ENCODE assay signal across 8 mouse cellular contexts in genomic region chr9:124281448-124281791, GRCm38 (mm10). TPM values are rescaled to one million over a fixed set of nuclear protein-coding genes. Genes with fewer than 3 reads are reported as not detected.
DNase-seq lines count a peak whose midpoint lies in the region; ATAC-seq and TF ChIP-seq lines count a peak whose summit lies in the region.

No protein-coding gene starts in this region.

- H3K36me3 ChIP-seq in heart, embryonic 14.5 days (ENCODE audit: control insufficient read depth, insufficient read depth, low read length), result peaks cover 13% of the 10 kb centered on the region
- H3K36me3 ChIP-seq in MEL (ENCODE audit: control insufficient read depth in 1 of 2, insufficient read depth in 2 of 2, low read length in 2 of 2), result peaks cover 0 to 26% of the 10 kb centered on the region in 2 experiments; a peak in 2 of 4 replicates
- H3K36me3 ChIP-seq in heart, postnatal 0 days (replicated peaks; ENCODE audit: control insufficient read depth, insufficient read depth, low read length), result no peaks in the 10 kb centered on the region
- peaks cover 18% of the 10 kb centered on the region for H3K36me3 ChIP-seq in midbrain, embryonic 12.5 days

- DNase-seq in heart, postnatal 4 days, result no peak
- peak; percentile 58 for DNase-seq in MEL (ENCODE audit: low read depth, low spot score)
- DNase-seq in heart, postnatal 0 days (ENCODE audit: low spot score), result no peak
- DNase-seq in left cerebral cortex, adult 8-10 months (ENCODE audit: low spot score in 2 of 2), result no peak
- no peak for DNase-seq in right cerebral cortex, adult 2 months (ENCODE audit: low spot score in 2 of 2)
- DNase-seq in yolk sac, embryonic 10.5 days (ENCODE audit: low spot score), result no peak

- peaks cover 5% of the 10 kb centered on the region; the same call in 1 of the 2 replicates for H3K9me3 ChIP-seq in heart, embryonic 14.5 days (ENCODE audit: control insufficient read depth, low read length)
- no peaks in the 10 kb centered on the region for H3K9me3 ChIP-seq in MEL (replicated peaks; ENCODE audit: insufficient read depth, low read length)
- H3K9me3 ChIP-seq in heart, postnatal 0 days (replicated peaks; ENCODE audit: control insufficient read depth, low read length), result no peaks in the 10 kb centered on the region
- H3K9me3 ChIP-seq in midbrain, embryonic 12.5 days, result no peaks in the 10 kb centered on the region

- H3K9ac ChIP-seq in heart, embryonic 14.5 days (ENCODE audit: low read length), result peak overlapping the region; percentile 79
- peak overlapping the region; percentile 74 for H3K9ac ChIP-seq in MEL (ENCODE audit: control insufficient read depth, low read depth, low read length, poor library complexity, severe bottlenecking)
- H3K9ac ChIP-seq in heart, postnatal 0 days (replicated peaks; ENCODE audit: low read depth, low read length), result peak overlapping the region; percentile 74
- peak overlapping the region; percentile 69 for H3K9ac ChIP-seq in midbrain, embryonic 12.5 days (replicated peaks)

- H3K4me2 ChIP-seq in heart, embryonic 14.5 days (ENCODE audit: low read length), result peak overlapping the region; percentile 83
- H3K4me2 ChIP-seq in heart, postnatal 0 days (ENCODE audit: low read depth, low read length), result peak overlapping the region; percentile 72
- peak overlapping the region; percentile 58 for H3K4me2 ChIP-seq in midbrain, embryonic 12.5 days (replicated peaks)

- peaks cover 21% of the 10 kb centered on the region for H3K79me2 ChIP-seq in MEL (ENCODE audit: control insufficient read depth, insufficient read depth, low read length, poor library complexity)

- H3K27me3 ChIP-seq in heart, embryonic 14.5 days (ENCODE audit: control insufficient read depth, insufficient read depth, low read length), result no peaks in the 10 kb centered on the region
- no peaks in the 10 kb centered on the region for H3K27me3 ChIP-seq in MEL (ENCODE audit: control insufficient read depth in 1 of 2, insufficient read depth in 2 of 2, low read length in 2 of 2)
- H3K27me3 ChIP-seq in heart, postnatal 0 days (ENCODE audit: control insufficient read depth, insufficient read depth, low read length), result no peaks in the 10 kb centered on the region
- no peaks in the 10 kb centered on the region for H3K27me3 ChIP-seq in midbrain, embryonic 12.5 days

- peak overlapping the region; percentile 84 to 92; a peak in 3 of 4 replicates for H3K27ac ChIP-seq in heart, embryonic 14.5 days (replicated peaks in 1 of 2; ENCODE audit: control insufficient read depth in 1 of 2, insufficient read depth in 1 of 2, low read depth in 2 of 2, low read length in 2 of 2)
- H3K27ac ChIP-seq in MEL (ENCODE audit: control insufficient read depth, low read depth, low read length), result peak overlapping the region; percentile 87
- peak overlapping the region; percentile 86 for H3K27ac ChIP-seq in heart, postnatal 0 days (ENCODE audit: low read depth)
- no peak overlapping the region for H3K27ac ChIP-seq in midbrain, embryonic 12.5 days (replicated peaks)

- TF ChIP-seq RAD21 in MEL (IDR thresholded peaks at IDR 0.05; ENCODE audit: low read depth, low read length), result no peak

- 7% methylated on average over 1 of the region's 1 CpGs for WGBS in heart, embryonic 14.5 days
- WGBS in heart, postnatal 0 days, result 5% methylated on average over 1 of the region's 1 CpGs
- WGBS in midbrain, embryonic 12.5 days, result 16% methylated on average over 1 of the region's 1 CpGs

- TF ChIP-seq CTCF in MEL (IDR thresholded peaks at IDR 0.05 in 2 of 3, conservative IDR thresholded peaks at IDR 0.05 in 1 of 3; ENCODE audit: control insufficient read depth in 1 of 3, insufficient read depth in 1 of 3, low read depth in 2 of 3, low read length in 3 of 3, poor library complexity in 1 of 3, severe bottlenecking in 1 of 3), result no peak
- no peak for TF ChIP-seq CTCF in heart, postnatal 0 days (IDR thresholded peaks at IDR 0.05; ENCODE audit: low read depth)

- peaks cover 6 to 18% of the 10 kb centered on the region in 2 experiments for H3K4me1 ChIP-seq in heart, embryonic 14.5 days (ENCODE audit: control insufficient read depth in 2 of 2, insufficient read depth in 2 of 2, low read length in 2 of 2)
- H3K4me1 ChIP-seq in MEL (ENCODE audit: control insufficient read depth in 1 of 2, insufficient read depth in 2 of 2, low read length in 2 of 2), result peaks cover 7 to 26% of the 10 kb centered on the region in 2 experiments
- 0 out of 2 replicates have a peak, but pooled peaks cover 11% of the 10 kb centered on the region for H3K4me1 ChIP-seq in heart, postnatal 0 days (ENCODE audit: control insufficient read depth, insufficient read depth)
- peaks cover 8% of the 10 kb centered on the region for H3K4me1 ChIP-seq in midbrain, embryonic 12.5 days

- no peak for TF ChIP-seq EP300 in MEL (IDR thresholded peaks at IDR 0.05; ENCODE audit: low read depth in 1 of 2, low read length in 2 of 2)
- no peak for TF ChIP-seq EP300 in heart, postnatal 0 days (IDR thresholded peaks at IDR 0.05; ENCODE audit: low read depth)

- ATAC-seq in heart, embryonic 14.5 days (ENCODE audit: insufficient number of reproducible peaks, insufficient read depth, low FRiP score, low read depth), result no peak
- no peak for ATAC-seq in heart, postnatal 0 days (ENCODE audit: insufficient read depth, low read depth)
- no peak for ATAC-seq in midbrain, embryonic 12.5 days (ENCODE audit: low FRiP score, low read depth)

- TF ChIP-seq POLR2A in MEL (IDR thresholded peaks at IDR 0.05; ENCODE audit: control insufficient read depth in 1 of 2, insufficient read depth in 1 of 2, low read depth in 1 of 2, low read length in 2 of 2, poor library complexity in 1 of 2), result no peak

- peak overlapping the region; percentile 74 to 94 for H3K4me3 ChIP-seq in heart, embryonic 14.5 days (ENCODE audit: control insufficient read depth in 1 of 2, insufficient read depth in 1 of 2, low read depth in 1 of 2, low read length in 2 of 2)
- H3K4me3 ChIP-seq in MEL (ENCODE audit: control insufficient read depth in 1 of 2, insufficient read depth in 1 of 2, low read depth in 2 of 2, low read length in 2 of 2), result peak overlapping the region; percentile 83 to 84
- peak overlapping the region; percentile 89 for H3K4me3 ChIP-seq in heart, postnatal 0 days (ENCODE audit: low read depth, low read length)
- peak overlapping the region; percentile 68 for H3K4me3 ChIP-seq in midbrain, embryonic 12.5 days

TF ChIP-seq in MEL, 35 proteins besides CTCF, POLR2A, EP300 and RAD21:
- TF ChIP-seq ZNF384 (IDR thresholded peaks at IDR 0.05; ENCODE audit: low read depth, low read length) (0 out of 2 replicates have a peak, but pooled peaks have one; percentile 1), MYC (IDR thresholded peaks at IDR 0.05; ENCODE audit: low read depth, low read length) (0 out of 2 replicates have a peak, but pooled peaks have one; percentile 7), MEF2A (IDR thresholded peaks at IDR 0.05; ENCODE audit: extremely low read depth, insufficient replicate concordance, low read depth, low read length, poor library complexity, severe bottlenecking) (no peak), ETS1 (IDR thresholded peaks at IDR 0.05; ENCODE audit: low read depth, low read length) (peak; percentile 8), UBTF (IDR thresholded peaks at IDR 0.05; ENCODE audit: borderline replicate concordance, insufficient read depth, low read depth, low read length) (no peak)

RNA-seq across cellular contexts. Expression of gene 2010315B03Rik, which starts 31.1 kb away (rescaled TPM):
- polyA plus RNA-seq in heart, embryonic 14.5 days (2014; fragmentation: Nextera tagmentation; extraction: Ambion mirVana), result 8.5 and 9.5 TPM in 2 replicates
- total RNA-seq in heart, postnatal 4 days (2021), result 10 to 100 TPM; 10.8 to 11.7 TPM
- 2.5 and 4.2 TPM in 2 replicates for total RNA-seq in MEL (2012; rRNA removed)
- polyA plus RNA-seq in MEL (2012; ENCODE audit: insufficient read depth in 1 of 2, insufficient read length in 2 of 2, low read depth in 1 of 2, low replicate concordance in 2 of 2, missing spikeins in 1 of 2), result 100 to 1,000 TPM in 1 of 2 experiments, 1 to 10 TPM in 1; 2.0 to 204 TPM
- total RNA-seq in heart, postnatal 0 days (2014; rRNA removed; ENCODE audit: low replicate concordance), result 4.5 and 5.5 TPM in 2 replicates
- polyA plus RNA-seq in heart, postnatal 0 days (2015; fragmentation: Nextera tagmentation; extraction: Ambion mirVana), result 12.2 and 14.0 TPM in 2 replicates
- 10.0 TPM in 2 replicates for polyA plus RNA-seq in midbrain, embryonic 12.5 days (2016; fragmentation: Nextera tagmentation; extraction: Ambion mirVana)
- total RNA-seq in left cerebral cortex, adult 8-10 months (2022), result 10 to 100 TPM; 17.9 to 22.1 (median 20.8) TPM
